Mouse (Mus musculus): ENCODE results near the gene Psma3. TPM values are rescaled to one million over a fixed set of nuclear protein-coding genes. Genes with fewer than 3 reads are reported as not detected.

Psma3 gene
- polyA plus RNA-seq (2015; fragmentation: Nextera tagmentation; extraction: Ambion mirVana): 470 and 495 TPM in 2 replicates

DNA sequence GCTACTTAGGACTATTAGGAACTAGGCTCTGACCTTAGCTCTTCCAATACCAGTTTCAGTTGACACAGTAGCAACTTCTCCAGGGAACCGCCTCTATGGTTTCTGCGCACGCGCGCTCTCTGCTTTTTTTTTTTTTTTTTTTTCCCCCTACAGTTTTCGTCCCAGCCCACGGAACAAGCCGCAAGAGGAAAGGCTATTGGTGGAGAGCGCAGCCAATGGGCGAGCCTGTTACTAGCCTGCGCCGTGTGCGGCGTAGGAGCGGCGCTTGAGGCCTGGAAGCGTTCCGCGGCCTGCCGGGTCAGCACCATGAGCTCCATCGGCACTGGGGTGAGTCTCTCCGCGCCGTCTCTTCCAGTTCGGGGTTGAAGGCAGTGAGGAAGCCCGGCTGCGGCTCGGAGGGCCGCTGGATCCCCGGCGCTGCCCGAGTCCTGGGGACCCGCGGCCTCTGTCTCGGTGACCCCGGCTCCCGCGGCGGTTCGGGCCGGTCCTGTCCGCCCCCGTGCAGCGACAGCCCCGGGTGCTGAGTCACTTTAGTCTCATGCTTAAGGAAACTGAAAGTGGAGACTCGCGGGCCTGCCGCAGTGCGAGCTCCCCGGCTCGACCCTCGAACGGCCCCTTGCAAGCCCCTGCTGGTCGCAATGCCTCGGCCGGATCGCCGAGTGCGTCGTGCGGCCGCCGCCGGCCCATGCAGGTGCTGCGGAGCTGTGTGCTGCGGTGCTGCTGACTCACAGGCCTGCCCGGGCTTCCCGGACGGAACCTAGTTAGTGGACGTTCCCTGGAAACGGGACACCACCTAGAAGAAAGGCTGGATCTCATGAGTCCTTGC is at the start of gene Psma3:
TSS of gene Psma3 (plus strand) at position 181 of the 826 bp plus-strand sequence.
- DNase-seq (peak; percentile 87), ATAC-seq (ENCODE audit: low read depth) (peak; percentile 99)
- WGBS (ENCODE audit: insufficient replicate concordance): under 1% methylated on average over 71 of the region's 71 CpGs
- Histone ChIP-seq H3K36me3 (peaks cover 17% of the 10 kb centered on the region), H3K4me3 (replicated peaks) (peak within 1 kb of the TSS; percentile 96), H3K27ac (peak within 1 kb of the TSS; percentile 97), H3K4me1 (replicated peaks) (peaks cover 29% of the 10 kb centered on the region), H3K4me2 (peak within 1 kb of the TSS; percentile 78), H3K9me3 (replicated peaks) (no peaks in the 10 kb centered on the region), H3K9ac (peak within 1 kb of the TSS; percentile 96), H3K27me3 (no peaks in the 10 kb centered on the region)

DNA sequence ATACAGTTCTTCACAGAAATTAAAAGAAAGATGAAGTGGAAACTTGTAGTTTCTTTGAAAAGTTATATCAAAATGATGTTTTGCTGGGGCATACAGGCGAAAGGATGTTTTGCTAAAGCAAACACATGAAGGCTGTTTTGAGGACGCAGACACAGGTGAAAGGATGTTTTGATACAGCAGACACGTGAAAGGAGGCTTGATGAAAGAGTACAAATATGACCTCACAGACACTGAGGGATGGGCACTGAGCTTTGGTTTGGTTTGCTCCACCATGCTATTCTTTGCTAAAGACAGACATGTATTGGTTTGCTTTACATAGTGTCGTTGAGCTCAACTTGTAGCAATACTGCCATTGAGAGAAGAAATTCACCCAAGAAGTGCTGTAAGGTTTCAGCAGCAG is 44.6 kb upstream of the Psma3 start:
- Histone ChIP-seq H3K27ac (no peak overlapping the region), H3K27me3 (no peaks in the 10 kb centered on the region), H3K4me3 (replicated peaks) (no peak overlapping the region), H3K36me3 (no peaks in the 10 kb centered on the region), H3K4me1 (replicated peaks) (no peaks in the 10 kb centered on the region), H3K4me2 (no peak overlapping the region), H3K9me3 (replicated peaks) (no peaks in the 10 kb centered on the region), H3K9ac (no peak overlapping the region)
- WGBS (ENCODE audit: insufficient replicate concordance): 70% methylated on average over 4 of the region's 4 CpGs
- no peak for DNase-seq
- no peak for ATAC-seq (ENCODE audit: low read depth)

DNA sequence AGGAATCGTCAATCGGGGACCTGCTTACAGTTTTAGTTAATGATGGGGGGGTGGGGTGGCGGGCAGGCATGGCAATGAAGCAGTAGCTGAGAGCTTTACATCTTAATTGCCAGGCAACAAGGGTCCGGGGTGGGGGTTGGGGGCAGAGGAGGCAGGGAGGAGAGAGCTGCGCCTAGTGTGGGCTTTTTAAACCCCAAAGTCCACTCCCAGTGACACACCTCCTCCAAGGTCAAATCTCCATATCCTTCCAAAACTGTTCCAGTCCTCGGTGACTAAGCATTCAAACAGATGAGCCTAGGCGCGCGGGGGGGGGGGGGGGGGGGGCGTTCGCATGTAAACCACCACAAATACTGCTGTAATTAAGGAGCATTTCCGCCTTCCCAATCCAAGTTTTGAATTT is 37.3 kb upstream of the Psma3 start:
- Histone ChIP-seq H3K4me3 (replicated peaks) (peak overlapping the region; percentile 90), H3K27me3 (no peaks in the 10 kb centered on the region), H3K9ac (peak overlapping the region; percentile 88), H3K9me3 (replicated peaks) (no peaks in the 10 kb centered on the region), H3K4me1 (replicated peaks) (peaks cover 15% of the 10 kb centered on the region), H3K4me2 (peak overlapping the region; percentile 80), H3K27ac (peak overlapping the region; percentile 77), H3K36me3 (peaks cover 8% of the 10 kb centered on the region)
- DNase-seq: no peak
- ATAC-seq (ENCODE audit: low read depth): peak; percentile 27
- WGBS (ENCODE audit: insufficient replicate concordance): 26% methylated on average over 11 of the region's 12 CpGs

DNA sequence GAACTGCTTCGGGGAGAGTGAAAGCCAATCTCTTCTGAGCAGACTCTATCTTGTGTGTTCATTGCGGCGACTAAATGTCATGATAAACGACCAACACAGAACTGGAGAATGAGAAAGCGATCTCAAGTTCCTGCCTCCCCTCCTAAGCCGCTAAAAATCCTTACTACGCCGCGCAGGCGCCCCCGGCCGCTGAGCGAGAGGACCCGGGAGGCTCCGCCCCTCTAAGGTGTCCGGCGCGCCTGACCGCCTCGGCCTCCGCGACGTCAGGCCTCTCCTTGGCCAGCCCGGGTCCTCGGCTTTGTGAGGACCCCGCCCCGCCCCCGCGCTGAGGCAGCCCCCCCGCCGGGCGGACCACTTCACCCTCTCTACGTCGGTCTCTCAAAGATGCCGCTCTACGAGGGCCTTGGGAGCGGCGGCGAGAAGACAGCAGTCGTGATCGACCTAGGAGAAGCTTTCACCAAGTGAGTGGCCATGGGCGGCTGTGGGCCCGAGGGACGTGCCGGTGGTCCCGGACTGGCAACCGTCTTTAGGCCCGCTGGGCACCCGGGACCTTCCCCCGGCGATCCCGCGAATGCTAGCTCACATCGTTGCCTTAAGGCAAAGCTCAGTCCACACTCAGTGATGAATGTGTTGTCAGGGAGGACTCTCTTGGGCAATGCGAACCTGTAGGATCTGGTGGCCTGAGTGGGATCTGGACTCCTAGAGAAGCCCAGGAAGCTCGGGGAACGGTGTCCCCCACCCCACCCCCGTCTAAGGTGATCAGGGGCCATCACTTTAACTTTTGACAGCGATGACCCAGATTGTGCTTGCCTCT is 36.6 kb upstream of the Psma3 start, which contains the start of gene Actr10:
TSS of gene Actr10 (plus strand) at position 287 of the 814 bp plus-strand sequence.
- peak within 1 kb of the TSS; percentile 80 for H3K4me2 ChIP-seq
- peak; percentile 91 for ATAC-seq (ENCODE audit: low read depth)
- WGBS (ENCODE audit: insufficient replicate concordance): under 1% methylated on average over 59 of the region's 59 CpGs

DNA sequence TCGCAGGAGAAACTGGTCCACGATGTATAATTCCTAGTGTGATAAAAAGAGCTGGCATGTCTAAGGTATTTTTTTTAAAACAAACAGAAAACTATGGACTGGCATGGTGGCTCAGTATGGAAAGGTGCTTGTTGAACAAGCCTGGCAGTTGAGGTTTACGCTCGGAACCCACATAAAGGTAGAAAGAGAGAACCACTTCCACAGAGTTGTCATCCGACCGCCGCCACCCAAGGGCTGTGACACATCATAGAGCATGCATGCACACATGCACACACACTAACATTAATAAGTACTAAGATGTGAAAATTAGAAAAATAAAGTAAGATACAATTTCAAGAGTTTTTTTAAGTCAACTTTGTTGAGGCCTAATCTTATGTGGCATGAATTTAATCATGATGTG is 33.6 kb upstream of the Psma3 start:
- Histone ChIP-seq H3K4me2 (no peak overlapping the region), H3K9me3 (replicated peaks) (no peaks in the 10 kb centered on the region), H3K27ac (no peak overlapping the region), H3K9ac (no peak overlapping the region), H3K36me3 (peaks cover 29% of the 10 kb centered on the region), H3K4me3 (replicated peaks) (no peak overlapping the region), H3K4me1 (replicated peaks) (peaks cover 15% of the 10 kb centered on the region), H3K27me3 (no peaks in the 10 kb centered on the region)
- 93% methylated on average over 7 of the region's 7 CpGs for WGBS (ENCODE audit: insufficient replicate concordance)
- DNase-seq: no peak
- no peak for ATAC-seq (ENCODE audit: low read depth)

More for the DNA sequence above, 36.6 kb upstream of the Psma3 start, which contains the start of gene Actr10:
- Histone ChIP-seq H3K27me3 (no peaks in the 10 kb centered on the region), H3K4me3 (replicated peaks) (peak within 1 kb of the TSS; percentile 90), H3K36me3 (peaks cover 13% of the 10 kb centered on the region), H3K9me3 (replicated peaks) (no peaks in the 10 kb centered on the region), H3K9ac (peak within 1 kb of the TSS; percentile 88), H3K27ac (peak within 1 kb of the TSS; percentile 77), H3K4me1 (replicated peaks) (peaks cover 15% of the 10 kb centered on the region)
- peak; percentile 86 for DNase-seq

DNA sequence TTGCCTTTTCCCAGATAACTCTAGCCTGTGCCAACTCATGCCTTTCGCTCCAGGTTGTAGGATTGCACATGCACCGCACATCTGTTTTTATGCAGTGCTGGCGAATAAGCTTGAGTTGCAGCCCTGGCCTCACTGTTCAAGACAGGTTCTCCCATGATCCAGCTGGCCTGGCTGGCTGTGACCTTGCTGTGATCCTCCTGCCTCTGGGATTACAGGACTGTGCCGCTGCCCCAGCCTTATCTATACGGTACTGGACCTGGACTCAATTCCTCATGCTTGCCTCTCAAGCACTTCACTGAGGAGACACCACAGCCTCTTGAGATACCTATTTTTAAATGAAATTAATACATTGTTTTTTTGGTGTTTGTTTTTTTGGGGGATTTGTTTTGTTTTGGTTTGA is 30.2 kb upstream of the Psma3 start:
- no peak for DNase-seq
- WGBS (ENCODE audit: insufficient replicate concordance): 86% methylated on average over 5 of the region's 5 CpGs
- no peaks in the 10 kb centered on the region for H3K9me3 ChIP-seq (replicated peaks)

DNA sequence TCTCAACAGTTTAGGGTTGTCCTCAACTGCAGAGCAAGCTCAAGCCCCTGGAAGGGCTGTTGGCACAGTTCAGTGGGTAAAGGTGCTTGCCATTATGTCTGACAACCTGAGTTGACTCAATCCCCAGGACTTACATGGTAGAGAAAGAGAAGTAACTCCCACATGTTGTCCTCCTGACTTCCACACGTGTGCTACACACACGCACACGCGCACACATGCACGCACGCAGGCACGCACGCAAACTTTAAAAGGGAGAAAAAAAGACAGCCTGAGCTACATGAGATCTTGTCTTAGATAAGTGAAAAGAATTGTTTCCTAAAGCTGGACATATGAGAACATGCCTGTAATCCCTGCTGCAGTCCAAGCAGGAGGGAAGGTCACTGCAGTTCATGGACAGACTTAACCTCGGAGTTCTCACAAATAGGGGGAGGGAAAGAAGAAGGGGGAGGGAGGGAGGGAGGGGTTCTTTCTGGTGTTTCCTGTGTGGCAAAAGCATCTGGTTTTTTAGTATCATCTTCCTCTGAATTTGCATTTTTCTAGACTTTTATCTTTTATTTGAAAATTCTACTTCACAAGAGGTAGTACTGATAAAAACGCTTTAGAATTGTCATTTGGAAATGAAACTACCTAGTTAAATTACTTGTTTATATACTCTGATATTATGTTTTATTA is 27.7 kb upstream of the Psma3 start:
- DNase-seq: no peak
- 88% methylated on average over 10 of the region's 10 CpGs for WGBS (ENCODE audit: insufficient replicate concordance)
- ATAC-seq (ENCODE audit: low read depth): no peak
- Histone ChIP-seq H3K9ac (no peak overlapping the region), H3K4me3 (replicated peaks) (no peak overlapping the region), H3K27me3 (no peaks in the 10 kb centered on the region), H3K9me3 (replicated peaks) (no peaks in the 10 kb centered on the region), H3K36me3 (peaks cover 42% of the 10 kb centered on the region), H3K4me1 (replicated peaks) (no peaks in the 10 kb centered on the region), H3K27ac (no peak overlapping the region), H3K4me2 (no peak overlapping the region)

More for the DNA sequence above, 30.2 kb upstream of the Psma3 start:
- Histone ChIP-seq H3K4me3 (replicated peaks) (no peak overlapping the region), H3K27ac (no peak overlapping the region), H3K36me3 (peaks cover 42% of the 10 kb centered on the region), H3K4me2 (no peak overlapping the region), H3K9ac (no peak overlapping the region), H3K27me3 (no peaks in the 10 kb centered on the region), H3K4me1 (replicated peaks) (peaks cover 5% of the 10 kb centered on the region; the same call in 1 of the 2 replicates)
- no peak for ATAC-seq (ENCODE audit: low read depth)

DNA sequence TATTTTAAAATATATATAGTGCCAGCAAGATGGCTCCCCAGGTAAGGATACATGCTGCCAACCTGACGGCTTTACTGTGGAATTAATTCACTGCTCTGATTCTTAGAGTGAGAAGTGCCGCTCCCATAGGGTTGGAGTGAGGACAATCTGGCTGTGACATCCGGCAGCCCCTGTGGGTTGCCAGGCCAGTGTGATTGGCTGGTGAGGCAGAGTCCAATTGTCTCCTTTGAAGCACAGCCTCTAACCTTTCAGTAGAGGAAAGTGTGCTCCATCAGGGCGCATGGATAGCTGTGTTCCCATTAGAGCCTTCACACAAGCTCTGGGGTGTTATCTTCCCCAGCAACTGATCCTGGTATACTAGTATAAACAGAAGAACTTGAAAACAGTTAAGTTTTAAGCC is 15.8 kb upstream of the Psma3 start:
- H3K4me1 ChIP-seq (replicated peaks): no peaks in the 10 kb centered on the region
- H3K27ac ChIP-seq: no peak overlapping the region
- peaks cover 73% of the 10 kb centered on the region for H3K36me3 ChIP-seq
- H3K9me3 ChIP-seq (replicated peaks): no peaks in the 10 kb centered on the region
- no peak overlapping the region for H3K9ac ChIP-seq
- no peak overlapping the region for H3K4me3 ChIP-seq (replicated peaks)
- WGBS (ENCODE audit: insufficient replicate concordance): 83% methylated on average over 4 of the region's 4 CpGs
- no peak overlapping the region for H3K4me2 ChIP-seq
- ATAC-seq (ENCODE audit: low read depth): no peak
- DNase-seq: no peak
- no peaks in the 10 kb centered on the region for H3K27me3 ChIP-seq

DNA sequence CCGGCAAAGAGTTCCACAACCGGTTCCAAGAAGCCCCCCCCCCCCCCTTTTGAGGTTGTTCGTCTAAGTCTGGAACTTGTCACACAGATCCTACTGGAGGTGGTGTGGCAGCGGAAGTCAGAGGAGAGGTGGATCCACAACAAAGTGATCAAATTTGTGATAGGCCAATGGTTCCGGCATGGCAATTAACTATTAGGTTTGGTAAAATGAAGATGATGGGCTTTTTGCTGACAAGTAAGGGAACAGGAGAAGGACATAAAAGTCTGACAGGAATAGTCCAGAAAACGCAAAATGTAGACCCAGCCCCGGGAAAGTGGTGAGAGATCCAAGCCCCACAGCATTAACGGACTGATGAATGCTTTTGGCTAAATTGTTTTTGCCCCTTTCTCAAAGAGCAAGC is 6.8 kb upstream of the Psma3 start:
- Histone ChIP-seq H3K4me2 (peak overlapping the region; percentile 69), H3K9ac (peak overlapping the region; percentile 78), H3K27me3 (no peaks in the 10 kb centered on the region), H3K27ac (peak overlapping the region; percentile 94), H3K4me1 (replicated peaks) (peaks cover 9% of the 10 kb centered on the region), H3K9me3 (replicated peaks) (no peaks in the 10 kb centered on the region), H3K4me3 (replicated peaks) (peak overlapping the region; percentile 71), H3K36me3 (peaks cover 7% of the 10 kb centered on the region)
- no peak for DNase-seq
- WGBS (ENCODE audit: insufficient replicate concordance): 56% methylated on average over 8 of the region's 8 CpGs
- no peak for ATAC-seq (ENCODE audit: low read depth)

DNA sequence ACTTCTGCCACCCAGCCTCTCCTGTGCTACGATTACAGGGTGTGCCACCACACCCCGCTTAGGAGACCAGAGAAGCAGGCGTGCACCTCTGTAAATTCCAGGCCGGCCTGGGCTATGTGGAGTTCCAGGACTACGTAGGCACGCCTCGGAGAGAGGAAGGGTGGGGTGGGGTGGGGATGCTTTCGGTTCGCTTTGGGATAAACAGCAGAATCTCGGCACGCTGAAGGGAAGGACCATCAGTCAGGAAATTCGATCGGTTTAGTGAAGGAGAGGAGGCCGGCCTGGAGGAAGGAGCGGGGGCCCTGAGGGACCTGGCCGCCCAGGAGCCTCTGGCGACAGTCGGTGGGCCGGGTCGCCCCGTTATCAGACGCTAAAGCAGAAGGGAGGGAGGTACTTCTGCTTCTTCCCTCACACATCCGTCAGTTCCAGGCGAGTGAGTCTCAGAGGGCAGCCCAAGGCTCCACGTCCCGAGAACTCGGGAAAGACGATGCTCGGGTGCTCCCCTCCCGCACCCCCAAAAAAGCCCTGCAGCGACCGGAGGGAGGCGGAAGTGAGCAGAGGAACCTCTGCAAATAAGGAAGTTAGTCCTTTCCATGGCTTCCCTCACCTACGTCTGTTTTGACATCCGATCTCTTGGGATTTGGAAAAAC is 6.2 kb upstream of the Psma3 start:
- Histone ChIP-seq H3K4me2 (peak overlapping the region; percentile 69), H3K27me3 (no peaks in the 10 kb centered on the region), H3K4me3 (replicated peaks) (peak overlapping the region; percentile 71), H3K9ac (peak overlapping the region; percentile 78), H3K4me1 (replicated peaks) (peaks cover 9% of the 10 kb centered on the region), H3K9me3 (replicated peaks) (no peaks in the 10 kb centered on the region), H3K27ac (peak overlapping the region; percentile 94), H3K36me3 (peaks cover 3% of the 10 kb centered on the region)
- WGBS (ENCODE audit: insufficient replicate concordance): under 1% methylated on average over 35 of the region's 35 CpGs
- DNase-seq (peak; percentile 70), ATAC-seq (ENCODE audit: low read depth) (peak; percentile 93)

All from liver, embryonic 13.5 days (tissue).